Mouse (Mus musculus): ENCODE measurements around the gene Gm20388.

- TF ChIP-seq CTCF (IDR thresholded peaks at IDR 0.05; ENCODE audit: extremely low read depth, insufficient read depth, low read length) (no peak), POLR2A (IDR thresholded peaks at IDR 0.05; ENCODE audit: extremely low read depth, insufficient read depth, low read length) (no peak)
These were observed 189.9 kb downstream of the Gm20388 start for GRCm38 (mm10) chr8:120100388-120101067.

All from cortical plate, adult 2 months (tissue).